Mouse (Mus musculus): ENCODE results near the gene Sycp2. TPM values are rescaled to one million over a fixed set of nuclear protein-coding genes. Genes with fewer than 3 reads are reported as not detected.
A peak's percentile ranks its signal among the peaks of the same experiment; 100 is the strongest.

Sycp2 gene
- 1 to 10 TPM in 1 of 2 experiments, under 1 TPM in 1; 0.54 to 1.0 TPM for total RNA-seq (2021)

DNA sequence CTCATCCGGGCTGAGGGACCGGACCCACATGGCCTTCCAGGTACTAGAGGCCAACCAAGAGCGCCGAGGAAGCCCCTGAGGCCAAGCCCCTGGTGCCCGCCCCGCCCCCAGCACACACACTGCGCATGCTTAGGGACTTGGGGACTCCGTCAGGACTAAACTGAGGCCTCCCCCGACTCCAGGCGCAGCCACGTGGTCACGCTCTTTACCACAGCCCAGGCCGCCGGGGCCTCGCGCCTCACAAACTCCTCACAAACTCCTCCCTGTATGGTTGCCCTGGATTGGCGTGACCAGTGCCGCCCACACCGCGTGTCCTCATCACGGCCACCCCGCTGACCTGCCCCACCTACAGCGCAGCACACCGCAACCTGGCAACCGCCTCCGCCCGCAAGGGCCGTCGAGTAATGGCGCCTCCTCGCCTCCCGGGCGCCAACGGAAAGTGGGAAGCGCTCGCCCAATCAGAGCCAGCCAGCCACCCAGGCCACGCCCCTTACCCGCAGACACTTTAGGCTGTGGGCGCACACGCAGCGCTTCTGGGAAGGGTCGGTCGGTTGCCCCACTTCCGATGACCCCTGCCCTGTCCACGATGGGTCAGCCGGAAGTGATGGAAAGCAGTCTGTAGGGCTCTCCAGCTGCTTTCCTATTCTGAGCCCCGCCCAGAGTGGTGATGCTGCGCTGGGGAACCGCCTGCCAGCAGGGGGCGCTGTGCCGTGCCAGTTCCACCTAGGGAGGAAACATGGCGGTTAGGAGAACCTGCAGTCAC, at the start of gene Sycp2:
Sycp2 (minus strand) TSS at position 633 of the 763 bp plus-strand sequence.
- intact Hi-C loops (cut with DNase I): no loop called here
- DNase-seq: no peak

GRCm38 (mm10) chr2:178454664-178455516, 47.4 kb upstream of the Sycp2 start:
- intact Hi-C loops (cut with DNase I): no loop called here
- DNase-seq: peak; percentile 22

- DNase-seq: no peak
- intact Hi-C loops (cut with DNase I): no loop called here
Observed at GRCm38 (mm10) chr2:178450961-178451360, 43.5 kb upstream of the Sycp2 start.

GRCm38 (mm10) chr2:178450236-178450635, 42.8 kb upstream of the Sycp2 start:
- intact Hi-C loops (cut with DNase I): no loop called here
- DNase-seq: no peak

DNA sequence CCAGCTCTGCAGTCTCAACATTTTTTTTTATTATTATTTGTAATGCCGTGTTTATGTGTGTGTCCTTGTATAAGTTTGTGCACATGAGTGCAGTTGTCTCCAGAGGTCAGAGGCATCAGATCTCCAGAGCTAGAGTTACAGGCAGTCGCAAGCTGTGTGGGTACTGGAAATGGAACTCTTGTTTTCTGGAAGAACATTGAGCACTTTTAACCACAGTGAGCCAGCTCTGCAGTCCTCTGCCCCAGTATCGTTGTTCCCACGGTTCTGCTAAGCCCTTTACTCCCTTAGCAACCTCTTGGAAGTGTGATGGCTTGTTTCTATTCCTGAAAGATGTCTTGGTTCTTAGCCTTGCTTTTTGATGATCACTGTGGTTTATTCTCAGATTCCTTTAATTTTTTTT, 41.9 kb upstream of the Sycp2 start:
- intact Hi-C loops (cut with DNase I): no loop called here
- no peak for DNase-seq

- no peak for DNase-seq
Observed at GRCm38 (mm10) chr2:178437311-178437710, 29.8 kb upstream of the Sycp2 start.

GRCm38 (mm10) chr2:178433903-178434302, 26.4 kb upstream of the Sycp2 start:
- DNase-seq: no peak
- intact Hi-C loops (cut with DNase I): no loop called here

More at GRCm38 (mm10) chr2:178437311-178437710, 29.8 kb upstream of the Sycp2 start:
- intact Hi-C loops (cut with DNase I): no loop called here

- intact Hi-C loops (cut with DNase I): no loop called here
Observed at GRCm38 (mm10) chr2:178433495-178433894, 26.0 kb upstream of the Sycp2 start.

GRCm38 (mm10) chr2:178430231-178430630, 22.7 kb upstream of the Sycp2 start, which contains the start of gene Cdh26:
Gene Cdh26, plus strand, starts transcription at chr2:178430531.
- intact Hi-C loops (cut with DNase I): no loop called here

More at GRCm38 (mm10) chr2:178433495-178433894, 26.0 kb upstream of the Sycp2 start:
- no peak for DNase-seq

DNA sequence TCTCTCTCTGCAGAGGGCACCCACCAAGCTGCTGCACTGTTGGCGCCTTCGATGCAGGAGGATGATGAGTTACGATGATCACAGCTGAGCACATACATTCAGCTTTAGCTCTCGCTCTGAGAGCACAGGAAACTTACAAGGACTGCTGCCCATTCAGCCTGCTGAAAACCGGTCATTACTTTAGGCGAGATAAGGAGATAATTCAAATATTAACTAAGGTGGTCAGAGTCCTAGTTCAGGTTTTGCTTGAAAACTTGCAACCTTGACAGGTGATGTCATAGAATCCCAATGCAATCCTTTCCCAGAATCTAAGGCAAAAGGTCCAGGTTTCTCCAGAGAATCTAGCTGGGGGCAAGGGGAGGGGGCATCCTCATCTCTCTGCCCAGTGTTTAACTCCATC, 21.9 kb upstream of the Sycp2 start:
- intact Hi-C loops (cut with DNase I): no loop called here
- no peak for DNase-seq

More at GRCm38 (mm10) chr2:178430231-178430630, 22.7 kb upstream of the Sycp2 start, which contains the start of gene Cdh26:
- no peak for DNase-seq

GRCm38 (mm10) chr2:178428676-178429075, 21.2 kb upstream of the Sycp2 start:
- intact Hi-C loops (cut with DNase I): no loop called here
- no peak for DNase-seq

GRCm38 (mm10) chr2:178428183-178428582, 20.7 kb upstream of the Sycp2 start:
- DNase-seq: no peak
- intact Hi-C loops (cut with DNase I): no loop called here

GRCm38 (mm10) chr2:178427181-178427580, 19.7 kb upstream of the Sycp2 start:
- no peak for DNase-seq
- intact Hi-C loops (cut with DNase I): no loop called here

GRCm38 (mm10) chr2:178426229-178426628, 18.7 kb upstream of the Sycp2 start:
- intact Hi-C loops (cut with DNase I): no loop called here
- no peak for DNase-seq

DNA sequence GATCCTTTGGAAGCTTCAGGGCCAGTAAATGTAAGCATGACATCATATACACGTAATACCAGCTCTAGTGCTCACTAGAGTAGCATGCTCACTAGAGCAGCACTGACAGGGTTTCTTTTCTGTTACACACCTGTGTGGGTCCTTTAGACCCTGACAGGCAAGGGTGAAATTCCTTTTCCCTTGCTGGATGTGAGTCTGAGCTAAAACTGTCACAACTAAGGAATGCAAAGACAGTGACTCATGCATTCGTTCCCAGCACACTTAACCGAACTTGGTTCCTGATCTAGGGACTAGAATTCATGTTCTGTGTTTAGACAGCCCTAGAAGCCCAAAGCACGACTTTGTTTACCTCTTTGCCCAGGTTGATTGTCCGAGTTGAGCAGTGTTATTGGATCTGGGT, 15.7 kb upstream of the Sycp2 start:
- intact Hi-C loops (cut with DNase I): no loop called here
- DNase-seq: no peak

DNA sequence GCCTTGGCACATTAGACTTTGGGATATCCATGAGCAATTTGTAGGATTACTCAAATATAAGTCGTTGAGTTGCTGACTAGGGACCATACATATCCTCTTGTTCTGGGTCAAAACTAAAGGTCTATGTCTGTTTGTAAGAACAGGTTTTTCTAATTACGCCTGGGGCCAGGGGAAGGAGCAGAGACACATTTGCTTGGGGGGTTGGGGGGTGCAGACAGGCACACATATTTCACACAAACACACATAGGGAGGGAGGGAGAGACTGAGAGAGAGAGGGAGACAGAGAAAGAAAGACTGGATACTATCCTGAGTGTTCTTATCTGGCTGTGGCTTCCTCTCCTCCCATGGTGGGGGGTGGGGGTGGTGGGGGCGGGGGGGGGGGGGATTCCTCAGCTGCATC, 14.7 kb upstream of the Sycp2 start:
- no peak for DNase-seq

DNA sequence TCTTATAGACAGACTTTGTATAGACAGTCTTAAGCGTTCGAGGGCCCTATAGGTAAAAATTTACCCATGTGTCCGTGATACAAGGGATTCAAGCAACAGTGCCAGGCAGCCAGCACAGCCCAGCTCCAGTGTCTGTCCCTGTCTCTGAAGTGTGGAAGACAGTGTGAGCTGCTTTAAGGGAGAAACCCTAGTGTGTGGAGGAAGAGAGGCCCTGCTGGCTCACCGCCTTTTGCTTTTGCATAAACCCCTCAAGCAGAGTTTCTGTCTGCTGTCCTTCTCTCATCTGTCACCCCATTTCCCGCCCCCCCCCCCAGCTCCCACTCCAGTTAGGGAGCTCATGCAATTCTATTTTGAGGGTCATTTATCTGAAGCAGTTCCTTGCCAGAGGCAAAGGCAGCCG, 14.1 kb upstream of the Sycp2 start:
- intact Hi-C loops (cut with DNase I): no loop called here
- DNase-seq: no peak

More for the DNA sequence above, 14.7 kb upstream of the Sycp2 start:
- intact Hi-C loops (cut with DNase I): no loop called here

DNA sequence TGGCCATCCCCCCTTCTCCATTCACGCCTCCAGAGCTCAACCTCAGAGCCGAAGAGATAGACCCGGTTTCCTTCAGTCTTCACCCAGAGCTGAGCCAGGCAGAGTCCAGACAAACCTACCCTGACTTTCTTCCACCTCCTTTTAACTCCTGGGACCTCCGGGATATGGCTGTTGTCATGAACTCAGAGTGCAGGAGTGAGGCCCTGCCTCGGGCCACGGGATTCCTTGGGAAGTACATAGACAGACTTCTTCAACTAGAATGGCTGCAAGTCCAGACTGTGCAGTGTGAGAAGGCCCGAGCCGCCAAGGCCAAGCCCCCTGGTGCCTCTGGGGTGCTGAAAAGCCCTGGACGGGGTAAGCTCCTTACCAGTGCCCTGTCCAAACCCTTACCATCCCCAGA, 13.1 kb upstream of the Sycp2 start:
- no peak for DNase-seq
- intact Hi-C loops (cut with DNase I): no loop called here

DNA sequence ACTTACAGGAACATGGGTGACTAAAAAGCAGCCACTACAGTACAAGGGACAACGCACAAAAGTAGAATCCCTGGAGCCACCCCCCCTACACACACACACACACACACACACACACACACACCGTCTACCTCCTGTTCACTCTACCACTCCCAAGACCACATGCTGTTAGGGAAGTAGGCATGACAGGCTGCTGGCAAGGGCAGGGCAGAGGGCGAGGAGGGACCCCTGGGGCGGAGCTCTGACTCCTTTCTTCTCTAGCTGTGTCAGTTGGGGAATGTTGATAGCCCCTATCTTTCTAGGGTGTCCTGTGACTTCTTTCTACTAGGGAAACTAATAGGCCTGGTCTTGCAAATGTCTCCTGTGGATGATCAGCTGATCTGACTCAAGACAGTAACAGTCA, 9.5 kb upstream of the Sycp2 start:
- intact Hi-C loops (cut with DNase I): no loop called here
- no peak for DNase-seq

DNA sequence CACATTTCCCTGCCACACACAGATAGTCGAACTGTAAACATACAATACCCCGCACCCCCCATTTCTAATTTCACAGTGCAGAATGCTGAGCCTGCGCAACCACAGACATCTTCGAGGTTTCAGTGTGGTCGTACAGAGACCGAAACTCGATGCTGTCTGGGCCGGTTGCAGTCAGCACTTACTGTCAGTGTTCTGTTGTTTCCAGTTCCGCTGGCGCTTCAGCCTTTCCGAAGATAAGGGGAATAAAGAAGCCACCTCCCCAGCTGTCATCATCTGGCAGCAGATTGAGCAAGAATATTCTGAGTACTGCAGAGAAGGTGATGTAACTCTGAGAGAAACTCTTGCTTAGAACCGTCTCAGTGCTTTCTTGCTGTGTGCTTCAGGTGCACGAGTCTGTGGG, 8.9 kb upstream of the Sycp2 start:
- intact Hi-C loops (cut with DNase I): no loop called here
- no peak for DNase-seq

DNA sequence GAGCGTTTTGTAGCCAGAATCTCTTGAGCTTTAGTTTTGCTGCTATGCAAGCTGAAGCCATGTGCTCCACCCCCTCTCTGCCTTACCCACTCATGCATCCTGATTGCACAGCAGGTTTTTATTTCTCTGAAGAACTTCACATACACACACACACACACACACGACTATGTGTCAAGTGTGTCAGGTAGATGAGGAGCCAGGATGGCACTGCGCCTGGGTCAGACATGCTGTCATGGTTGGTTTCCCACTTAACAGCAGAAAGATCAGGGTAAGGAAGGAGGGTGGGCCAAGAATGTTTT, 7.6 kb upstream of the Sycp2 start:
- intact Hi-C loops (cut with DNase I): no loop called here
- DNase-seq: no peak
